Mouse (Mus musculus) large intestine, adult 2 months (tissue): ENCODE data around the gene Mettl23. TPM values are rescaled to one million over a fixed set of nuclear protein-coding genes. Genes with fewer than 3 reads are reported as not detected.
"Not testable (repeated sequence)": the region's sequence is repeated elsewhere in the genome, so short reads cannot be mapped to it uniquely, and the experiment has no call there.

ENCODE experiments used
- DNase-seq: peaks from one replicate; pipeline ENCODE4 v3.0.0-alpha.2; 2012; ENCODE audit warnings: low read depth, low spot score
- WGBS: fragments of 180-500 bp; shearing (Covaris S2); methylation state at CpG from one replicate; pipeline ENCODE4 v1.1.7; 2018; 5-methylcytosine and 5-hydroxymethylcytosine counted together
- polyA plus RNA-seq: library from polyadenylated mRNA; depleted of rRNA; stranded (reverse); fragments of >200 nt; gene quantifications from 2 replicates; pipeline ENCODE4 v1.2.3, GENCODE M21; 2012; rRNA removed

The Mettl23 gene
- polyA plus RNA-seq, 1 experiment, result 22.4 TPM

- 75% methylated on average over 8 of the region's 8 CpGs for WGBS
- DNase-seq, result no peak
Observed at GRCm38 (mm10) chr11:116869223-116869622, 26.1 kb downstream of the Mettl23 start.

GRCm38 (mm10) chr11:116869641-116870040, 26.6 kb downstream of the Mettl23 start:
- WGBS, result 85% methylated on average over 4 of the region's 4 CpGs
- no peak for DNase-seq

GRCm38 (mm10) chr11:116871538-116871937, 28.5 kb downstream of the Mettl23 start:
- no peak for DNase-seq
- WGBS, result 93% methylated on average over 9 of the region's 9 CpGs

DNA sequence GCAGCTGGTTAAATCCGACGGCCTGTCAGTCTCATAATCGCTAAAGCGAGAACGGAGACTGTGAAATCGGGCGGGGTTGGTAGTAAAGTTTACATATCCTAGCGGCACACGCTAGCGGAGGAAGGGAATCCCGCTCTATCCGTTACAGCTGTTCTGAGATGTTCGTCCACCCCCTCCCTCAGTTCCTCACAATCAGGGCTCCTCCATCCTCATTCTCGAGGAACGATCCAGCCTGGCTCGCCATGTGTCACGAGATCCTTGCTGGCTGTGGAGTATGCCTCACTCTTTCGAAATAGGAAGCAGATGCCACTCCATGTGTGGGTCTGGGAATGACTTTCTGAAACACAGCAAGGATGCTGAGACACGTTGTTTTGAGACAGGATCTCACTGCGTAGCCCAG, 30.9 kb downstream of the Mettl23 start:
- 83% methylated on average over 20 of the region's 20 CpGs for WGBS

DNA sequence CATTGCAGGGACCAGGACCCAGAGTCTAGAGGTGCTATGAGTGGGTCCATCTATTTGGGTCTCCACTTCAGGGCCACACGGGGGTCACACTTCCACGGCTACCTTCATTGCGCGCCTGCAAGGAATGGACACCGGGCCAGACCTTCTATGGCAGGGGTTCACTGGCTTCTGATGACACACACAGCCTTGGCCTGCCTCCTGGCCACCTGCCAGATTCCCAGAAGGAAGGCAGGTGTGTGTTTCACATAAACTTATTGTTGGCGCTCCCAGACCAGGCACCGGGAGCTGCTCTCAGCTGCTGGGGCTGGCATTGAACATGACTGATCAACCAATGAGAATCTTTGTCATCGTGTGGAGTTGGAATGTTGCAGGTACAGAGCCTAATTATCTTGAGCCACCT, 35.4 kb downstream of the Mettl23 start:
- 47% methylated on average over 8 of the region's 8 CpGs for WGBS
- DNase-seq, result peak; percentile 32

More for the DNA sequence above, 30.9 kb downstream of the Mettl23 start:
- no peak for DNase-seq

DNA sequence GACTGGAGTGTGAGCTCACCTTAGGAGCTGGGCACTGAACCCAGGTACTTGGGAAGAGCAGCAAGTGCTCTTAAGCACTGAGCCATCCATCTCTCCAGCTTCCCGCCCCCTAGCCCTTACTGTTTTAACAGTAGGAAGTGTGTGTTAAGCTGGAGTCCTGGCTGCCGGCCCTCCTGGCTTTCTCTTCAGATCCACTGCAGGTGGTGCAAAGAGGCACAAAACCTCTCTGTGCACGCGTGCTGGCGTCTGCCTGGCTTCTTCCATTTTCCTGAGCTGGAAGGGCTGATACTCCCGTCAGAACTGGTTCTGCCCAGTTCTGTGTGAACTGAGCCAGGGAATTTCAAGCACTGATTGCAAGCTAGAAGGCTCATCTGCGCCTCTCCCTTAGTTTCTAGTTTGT, 37.8 kb downstream of the Mettl23 start:
- DNase-seq, result no peak
- WGBS, result 37% methylated on average over 7 of the region's 7 CpGs

DNA sequence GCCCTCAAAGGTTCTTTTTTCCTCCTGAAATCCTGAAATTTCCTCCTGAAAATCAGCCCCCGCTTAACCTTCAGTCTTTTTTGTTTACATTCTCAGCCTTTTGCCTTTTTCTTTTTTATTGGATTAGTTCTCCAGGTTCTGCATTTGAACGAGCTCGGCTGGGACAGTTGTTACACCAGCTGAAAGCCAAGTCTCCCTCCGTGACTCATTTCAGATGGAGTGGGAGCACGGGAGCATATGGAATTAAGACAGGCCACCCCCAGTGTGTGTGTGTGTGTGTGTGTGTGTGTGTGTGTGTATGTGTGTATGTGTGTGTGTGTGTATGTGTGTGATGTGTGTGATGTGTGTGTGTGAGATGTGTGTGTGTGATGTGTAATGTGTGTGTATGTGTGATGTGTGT, 38.4 kb downstream of the Mettl23 start:
- no peak for DNase-seq
- 28% methylated on average over 5 of the region's 5 CpGs for WGBS

DNA sequence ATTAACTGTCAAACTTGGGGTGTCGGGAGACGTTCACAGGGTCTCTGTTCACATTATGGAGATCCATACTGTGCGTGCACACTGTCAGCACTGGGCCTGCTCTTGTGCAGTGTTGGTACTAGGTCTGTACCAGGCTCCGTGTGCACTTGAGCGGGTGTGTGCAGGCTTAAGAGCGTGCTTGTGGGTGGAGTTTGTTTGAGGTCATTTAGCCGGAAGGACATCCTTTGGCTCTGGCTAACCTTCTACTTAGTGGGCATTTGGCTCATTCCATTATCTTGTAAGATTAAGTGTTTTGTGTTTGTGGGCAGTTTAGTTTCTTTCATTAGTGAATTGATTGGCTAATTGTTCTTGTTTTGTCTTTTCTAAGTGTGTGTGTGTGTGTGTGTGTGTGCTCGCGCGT, 39.4 kb downstream of the Mettl23 start:
- DNase-seq, result no peak
- 82% methylated on average over 10 of the region's 10 CpGs for WGBS

- WGBS, result 81% methylated on average over 6 of the region's 6 CpGs
- no peak for DNase-seq
Observed at GRCm38 (mm10) chr11:116884061-116884460, 41.0 kb downstream of the Mettl23 start.

DNA sequence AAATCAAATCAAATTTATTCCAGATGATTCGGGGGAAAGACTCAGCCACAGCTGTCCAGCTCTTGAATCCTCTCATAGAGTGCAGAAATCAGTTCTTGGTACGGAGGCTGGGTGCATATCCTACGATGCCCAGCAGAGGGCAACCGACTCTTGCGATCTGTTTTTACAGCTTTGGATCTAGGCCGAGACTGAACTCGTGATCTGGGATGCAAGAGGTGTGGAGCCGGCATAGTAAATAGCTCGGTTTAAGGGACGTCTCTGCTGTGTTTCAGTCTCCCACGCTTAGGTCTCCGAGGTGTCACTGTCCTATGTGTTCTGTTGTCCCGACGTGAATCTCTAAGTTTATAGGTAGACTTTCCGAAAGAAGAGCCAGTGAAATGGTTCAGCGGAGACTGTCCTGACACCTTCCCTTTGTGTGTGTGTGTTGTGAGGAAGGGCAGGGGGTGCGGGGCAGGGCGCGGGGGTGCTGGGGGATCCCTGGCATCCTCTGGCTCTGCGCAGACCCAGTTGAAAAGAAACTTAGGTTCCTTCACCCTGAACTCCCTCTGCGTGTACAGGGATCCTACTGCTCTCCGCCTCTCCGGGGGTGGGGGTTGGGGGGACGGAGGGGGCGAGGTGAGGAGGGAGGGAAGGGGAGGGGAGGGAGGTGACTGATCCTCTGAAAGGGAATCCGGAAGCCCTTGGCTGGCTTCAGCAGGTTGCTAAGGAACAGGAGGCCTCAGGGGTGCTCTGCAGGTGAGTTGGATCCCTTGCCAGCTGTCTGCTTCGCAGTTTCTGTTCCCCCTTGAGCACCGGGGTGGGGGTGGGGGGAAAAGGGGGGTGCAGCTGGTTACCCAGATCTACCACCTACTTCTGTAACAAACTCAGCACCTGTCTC, 42.4 kb downstream of the Mettl23 start:
- DNase-seq, result peak; percentile 64
- 4% methylated on average over 28 of the region's 28 CpGs for whole genome bisulfite sequencing

- no peak for DNase-seq
- 73% methylated on average over 5 of the region's 5 CpGs for WGBS
Observed at GRCm38 (mm10) chr11:116887136-116887535, 44.1 kb downstream of the Mettl23 start.

GRCm38 (mm10) chr11:116893532-116894442, 50.7 kb downstream of the Mettl23 start:
- DNase-seq, result no peak
- 24% methylated on average over 19 of the region's 19 CpGs for WGBS

DNA sequence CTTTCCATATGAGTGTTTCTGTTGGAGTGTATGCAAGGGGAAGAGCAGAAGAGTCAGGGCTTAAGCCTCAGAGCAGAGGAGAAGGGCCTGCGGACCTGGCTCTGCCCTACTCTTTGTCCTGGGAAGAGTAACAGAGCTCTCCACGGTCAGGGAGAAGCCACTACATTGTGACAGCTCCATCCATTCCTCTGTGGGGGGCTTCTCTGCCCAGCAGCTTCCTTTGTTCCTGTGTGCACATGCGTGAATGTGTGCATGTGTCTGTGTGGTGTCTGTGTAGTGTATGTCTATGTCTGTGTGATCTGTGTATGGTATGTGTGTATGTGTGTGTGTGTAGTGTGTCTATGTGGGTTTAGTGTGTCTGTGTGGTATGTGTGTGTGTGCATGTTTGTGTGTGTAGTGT, 52.3 kb downstream of the Mettl23 start:
- 82% methylated on average over 3 of the region's 3 CpGs for WGBS
- no peak for DNase-seq

DNA sequence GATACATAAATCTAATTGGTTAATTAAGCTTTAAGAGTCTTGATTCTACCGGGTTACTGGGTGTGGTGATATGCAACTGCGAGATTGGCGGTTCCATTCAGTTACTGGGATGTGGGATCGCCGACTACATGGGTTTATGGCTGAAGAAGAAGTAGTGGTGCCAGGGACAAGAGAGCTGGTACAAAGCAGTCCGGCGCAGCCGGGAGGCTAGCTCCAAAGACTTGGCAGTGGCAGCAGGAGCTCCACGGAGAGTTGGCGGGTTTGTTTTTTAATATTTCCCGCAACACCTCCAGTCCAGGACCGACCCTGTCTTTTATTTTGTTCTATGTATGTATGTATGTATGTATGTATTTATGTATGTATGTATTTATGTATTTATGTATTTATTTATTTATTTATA, 56.2 kb downstream of the Mettl23 start:
- WGBS, result 86% methylated on average over 12 of the region's 12 CpGs

GRCm38 (mm10) chr11:116902588-116902987, 59.5 kb downstream of the Mettl23 start:
- not testable (repeated sequence) for DNase-seq

More for the DNA sequence above, 56.2 kb downstream of the Mettl23 start:
- no peak for DNase-seq

More at GRCm38 (mm10) chr11:116902588-116902987, 59.5 kb downstream of the Mettl23 start:
- 78% methylated on average over 10 of the region's 10 CpGs for WGBS

Other genes with a start within 250 kb of the Mettl23 start
- gene Rhbdf2, start 216.3 kb upstream of the Mettl23 start, polyA plus RNA-seq, result 22.5 and 32.3 TPM in 2 replicates
- 0.30 and 0.44 TPM in 2 replicates for gene Prcd, start 189.7 kb upstream of the Mettl23 start, polyA plus RNA-seq
- 18.9 and 20.6 TPM in 2 replicates for gene Cygb, start 189.0 kb upstream of the Mettl23 start, polyA plus RNA-seq
- gene St6galnac1, start 67.8 kb upstream of the Mettl23 start, polyA plus RNA-seq, result not detected in 2 replicates
- gene Mxra7, start 15.2 kb upstream of the Mettl23 start, polyA plus RNA-seq, result 6.3 and 10.4 TPM in 2 replicates
- 26.6 and 30.2 TPM in 2 replicates for gene Jmjd6, start 171 bp downstream of the Mettl23 start, polyA plus RNA-seq
- 18.1 and 27.2 TPM in 2 replicates for gene Mfsd11, start 9.2 kb downstream of the Mettl23 start, polyA plus RNA-seq
- 264 and 426 TPM in 2 replicates for gene Srsf2, start 9.8 kb downstream of the Mettl23 start, polyA plus RNA-seq
- 0.03 and 0.15 TPM in 2 replicates for gene Mgat5b, start 75.6 kb downstream of the Mettl23 start, polyA plus RNA-seq